Mouse (Mus musculus) MEL (cell line): ENCODE measurements around the gene Xylt2. TPM values are rescaled to one million over a fixed set of nuclear protein-coding genes. Genes with fewer than 3 reads are reported as not detected.

Experiments used
- DNase-seq: peaks from one replicate; pipeline ENCODE4 v3.0.0; 2011; ENCODE audit warnings: low read depth, low spot score
- H3K27ac ChIP-seq: 2 replicates; pipeline ENCODE4 v1.5.1; 2012; ENCODE audit warnings: low read depth, mild to moderate bottlenecking, control low read depth, low read length, moderate library complexity; ENCODE audit not compliant: control insufficient read depth
- H3K27me3 ChIP-seq, 2 experiments: fragments of 150-350 bp in 1 of 2; sonication (generic) in 1 of 2; 2 replicates each; pipeline ENCODE4 v1.6.1; 2012; ENCODE audit warnings: low read length in 2 of 2, mild to moderate bottlenecking in 2 of 2, improper control_type of control experiment in 1 of 2, moderate library complexity in 1 of 2; ENCODE audit not compliant: insufficient read depth in 2 of 2, control insufficient read depth in 1 of 2
- H3K36me3 ChIP-seq, 2 experiments: 2 replicates each; pipeline ENCODE4 v1.6.1; 2012 to 2014; ENCODE audit warnings: low read length in 2 of 2, improper control_type of control experiment in 1 of 2, inconsistent platforms in 1 of 2, mild to moderate bottlenecking in 1 of 2; ENCODE audit not compliant: insufficient read depth in 2 of 2, control insufficient read depth in 1 of 2
- H3K4me1 ChIP-seq, 2 experiments: fragments of 150-350 bp in 1 of 2; sonication (generic) in 1 of 2; 2 replicates each; pipeline ENCODE4 v1.6.1; 2012; ENCODE audit warnings: low read length in 2 of 2, improper control_type of control experiment in 1 of 2, mild to moderate bottlenecking in 1 of 2; ENCODE audit not compliant: insufficient read depth in 2 of 2, control insufficient read depth in 1 of 2
- H3K4me3 ChIP-seq, 2 experiments: fragments of 150-350 bp in 1 of 2; sonication (generic) in 1 of 2; 2 replicates each; pipeline ENCODE4 v1.5.1; 2012; ENCODE audit warnings: low read depth in 2 of 2, low read length in 2 of 2, mild to moderate bottlenecking in 2 of 2, moderate library complexity in 2 of 2, control low read depth in 1 of 2, improper control_type of control experiment in 1 of 2; ENCODE audit not compliant: control insufficient read depth in 1 of 2, insufficient read depth in 1 of 2
- H3K79me2 ChIP-seq: 2 replicates; pipeline ENCODE4 v1.6.1; 2012; ENCODE audit warnings: mild to moderate bottlenecking, low read length, moderate library complexity; ENCODE audit not compliant: control insufficient read depth, poor library complexity, insufficient read depth
- H3K9ac ChIP-seq: 2 replicates; pipeline ENCODE4 v1.6.1; 2012; ENCODE audit warnings: low read depth, mild to moderate bottlenecking, control low read depth, low read length, moderate library complexity; ENCODE audit not compliant: control insufficient read depth, poor library complexity, severe bottlenecking
- H3K9me3 ChIP-seq: fragments of 150-350 bp; sonication (generic); replicated peaks from 2 replicates; pipeline ENCODE4 v1.6.1; 2012; ENCODE audit warnings: mild to moderate bottlenecking, low read length, improper control_type of control experiment, moderate library complexity; ENCODE audit not compliant: insufficient read depth
- BHLHE40 ChIP-seq: IDR thresholded peaks from 2 replicates; pipeline ENCODE4 v1.6.1; 2012; ENCODE audit warnings: low read depth, mild to moderate bottlenecking, inconsistent platforms, low read length, improper control_type of control experiment, borderline replicate concordance
- CHD1 ChIP-seq: IDR thresholded peaks from 2 replicates; pipeline ENCODE4 v1.6.1; 2012; ENCODE audit warnings: low read depth, mild to moderate bottlenecking, inconsistent platforms, low read length, improper control_type of control experiment
- CHD2 ChIP-seq: IDR thresholded peaks from 2 replicates; pipeline ENCODE4 v1.6.1; 2011; ENCODE audit warnings: low read length, improper control_type of control experiment
- CTCF ChIP-seq, 3 experiments: IDR thresholded peaks in 2 of 3; conservative IDR thresholded peaks in 1 of 3; 2 replicates each; pipeline ENCODE4 v1.5.1; 2011 to 2012; ENCODE audit warnings: low read length in 3 of 3, low read depth in 2 of 3, mild to moderate bottlenecking in 2 of 3, improper control_type of control experiment in 1 of 3, inconsistent platforms in 1 of 3, mixed read lengths in 1 of 3, moderate library complexity in 1 of 3; ENCODE audit not compliant: control insufficient read depth in 1 of 3, insufficient read depth in 1 of 3, poor library complexity in 1 of 3, severe bottlenecking in 1 of 3
- E2F4 ChIP-seq: IDR thresholded peaks from 2 replicates; pipeline ENCODE4 v1.6.1; 2011; ENCODE audit warnings: low read depth, low read length, improper control_type of control experiment, borderline replicate concordance
- ELF1 ChIP-seq: IDR thresholded peaks from 2 replicates; pipeline ENCODE4 v1.6.1; 2014; ENCODE audit warnings: low read depth, mild to moderate bottlenecking, inconsistent platforms, low read length, improper control_type of control experiment, moderate library complexity
- EP300 ChIP-seq, 2 experiments: IDR thresholded peaks; 2 replicates each; pipeline ENCODE4 v1.6.1; 2011; ENCODE audit warnings: improper control_type of control experiment in 2 of 2, low read length in 2 of 2, low read depth in 1 of 2, mild to moderate bottlenecking in 1 of 2
- ETS1 ChIP-seq: IDR thresholded peaks from 2 replicates; pipeline ENCODE4 v1.6.1; 2012; ENCODE audit warnings: low read depth, mild to moderate bottlenecking, inconsistent platforms, low read length, improper control_type of control experiment, moderate library complexity
- GABPA ChIP-seq: IDR thresholded peaks from 2 replicates; pipeline ENCODE4 v1.6.1; 2012; ENCODE audit warnings: low read depth, mild to moderate bottlenecking, inconsistent platforms, low read length, improper control_type of control experiment, moderate library complexity
- GATA1 ChIP-seq: IDR thresholded peaks from 2 replicates; pipeline ENCODE4 v1.6.1; 2011; ENCODE audit warnings: low read depth, low read length, improper control_type of control experiment
- JUND ChIP-seq: IDR thresholded peaks from 2 replicates; pipeline ENCODE4 v1.6.1; 2011; ENCODE audit warnings: low read depth, mild to moderate bottlenecking, improper control_type of control experiment, low read length
- KAT2A ChIP-seq: conservative IDR thresholded peaks from 2 replicates; pipeline ENCODE4 v1.6.1; 2012; ENCODE audit warnings: low read depth, low read length, improper control_type of control experiment, inconsistent platforms
- MAZ ChIP-seq: IDR thresholded peaks from 2 replicates; pipeline ENCODE4 v1.6.1; 2012; ENCODE audit warnings: low read depth, mild to moderate bottlenecking, inconsistent platforms, low read length, improper control_type of control experiment
- MEF2A ChIP-seq: IDR thresholded peaks from 2 replicates; pipeline ENCODE4 v1.6.1; 2014; ENCODE audit warnings: low read depth, mild to moderate bottlenecking, inconsistent platforms, low read length, improper control_type of control experiment; ENCODE audit not compliant: poor library complexity, insufficient replicate concordance, severe bottlenecking; ENCODE audit errors: extremely low read depth
- MXI1 ChIP-seq: IDR thresholded peaks from 2 replicates; pipeline ENCODE4 v1.6.1; 2011; ENCODE audit warnings: mild to moderate bottlenecking, low read depth, low read length, improper control_type of control experiment
- MYB ChIP-seq: IDR thresholded peaks from 2 replicates; pipeline ENCODE4 v1.6.1; 2011; ENCODE audit warnings: mild to moderate bottlenecking, low read depth, low read length, improper control_type of control experiment
- MYC ChIP-seq: IDR thresholded peaks from 2 replicates; pipeline ENCODE4 v1.6.1; 2011; ENCODE audit warnings: low read depth, mild to moderate bottlenecking, low read length, improper control_type of control experiment, moderate library complexity
- NELFE ChIP-seq: IDR thresholded peaks from 2 replicates; pipeline ENCODE4 v1.6.1; 2011; ENCODE audit warnings: low read depth, low read length, improper control_type of control experiment
- NRF1 ChIP-seq: IDR thresholded peaks from 2 replicates; pipeline ENCODE4 v1.6.1; 2014; ENCODE audit warnings: low read depth, mild to moderate bottlenecking, inconsistent platforms, low read length, improper control_type of control experiment, moderate library complexity; ENCODE audit not compliant: poor library complexity, insufficient read depth, severe bottlenecking
- POLR2A ChIP-seq, 2 experiments: IDR thresholded peaks; 2 replicates each; pipeline ENCODE4 v1.6.1; 2011 to 2012; ENCODE audit warnings: low read length in 2 of 2, mild to moderate bottlenecking in 2 of 2, control low read depth in 1 of 2, improper control_type of control experiment in 1 of 2, low read depth in 1 of 2, moderate library complexity in 1 of 2; ENCODE audit not compliant: control insufficient read depth in 1 of 2, insufficient read depth in 1 of 2, poor library complexity in 1 of 2
- POLR2AphosphoS2 ChIP-seq: IDR thresholded peaks from 2 replicates; pipeline ENCODE4 v1.6.1; 2011; ENCODE audit warnings: low read length, improper control_type of control experiment
- POLR2AphosphoS5 ChIP-seq: IDR thresholded peaks from 2 replicates; pipeline ENCODE4 v1.6.1; 2012; ENCODE audit warnings: low read depth, borderline replicate concordance, mild to moderate bottlenecking, inconsistent platforms, low read length, moderate library complexity, mixed read lengths
- RAD21 ChIP-seq: IDR thresholded peaks from 2 replicates; pipeline ENCODE4 v1.6.1; 2011; ENCODE audit warnings: mild to moderate bottlenecking, low read depth, low read length, improper control_type of control experiment
- RCOR1 ChIP-seq: IDR thresholded peaks from 2 replicates; pipeline ENCODE4 v1.6.1; 2012; ENCODE audit warnings: low read depth, mild to moderate bottlenecking, inconsistent platforms, low read length, improper control_type of control experiment
- SIN3A ChIP-seq: IDR thresholded peaks from 2 replicates; pipeline ENCODE4 v1.6.1; 2012; ENCODE audit warnings: low read length, improper control_type of control experiment, inconsistent platforms
- SMC3 ChIP-seq: IDR thresholded peaks from 2 replicates; pipeline ENCODE4 v1.6.1; 2011; ENCODE audit warnings: low read depth, low read length, improper control_type of control experiment
- TAL1 ChIP-seq: IDR thresholded peaks from 2 replicates; pipeline ENCODE4 v1.6.1; 2012; ENCODE audit warnings: mild to moderate bottlenecking, inconsistent platforms, low read length, moderate library complexity, mixed read lengths
- TBP ChIP-seq: IDR thresholded peaks from 2 replicates; pipeline ENCODE4 v1.8.0; 2011; ENCODE audit warnings: low read depth, low read length, improper control_type of control experiment
- UBTF ChIP-seq: IDR thresholded peaks from 2 replicates; pipeline ENCODE4 v1.6.1; 2012; ENCODE audit warnings: low read depth, mild to moderate bottlenecking, inconsistent platforms, low read length, improper control_type of control experiment, moderate library complexity, borderline replicate concordance; ENCODE audit not compliant: insufficient read depth
- USF1 ChIP-seq: IDR thresholded peaks from 2 replicates; pipeline ENCODE4 v1.6.1; 2014; ENCODE audit warnings: low read depth, mild to moderate bottlenecking, inconsistent platforms, low read length, improper control_type of control experiment, moderate library complexity
- USF2 ChIP-seq, 2 experiments: IDR thresholded peaks; 2 replicates each; pipeline ENCODE4 v1.6.1; 2011 to 2012; ENCODE audit warnings: improper control_type of control experiment in 2 of 2, low read length in 2 of 2, borderline replicate concordance in 1 of 2, inconsistent platforms in 1 of 2, low read depth in 1 of 2, mild to moderate bottlenecking in 1 of 2; ENCODE audit not compliant: insufficient read depth in 1 of 2
- ZC3H11A ChIP-seq: IDR thresholded peaks from 2 replicates; pipeline ENCODE4 v1.6.1; 2012; ENCODE audit warnings: low read depth, mild to moderate bottlenecking, inconsistent platforms, low read length, improper control_type of control experiment
- ZKSCAN1 ChIP-seq: IDR thresholded peaks from 2 replicates; pipeline ENCODE4 v1.6.1; 2012; ENCODE audit warnings: low read depth, mild to moderate bottlenecking, inconsistent platforms, low read length, improper control_type of control experiment, moderate library complexity
- ZMIZ1 ChIP-seq: IDR thresholded peaks from 2 replicates; pipeline ENCODE4 v1.6.1; 2012; ENCODE audit warnings: low read depth, mild to moderate bottlenecking, inconsistent platforms, low read length, improper control_type of control experiment, moderate library complexity
- polyA plus RNA-seq, 2 experiments: library from polyadenylated mRNA; stranded (reverse) in 1 of 2; unstranded in 1 of 2; fragments of >175 nt in 1 of 2; fragments of >200 nt in 1 of 2; gene quantifications; 2 replicates each; pipeline versions ENCODE4 v1.2.1 to v1.2.4; 2012; ENCODE audit warnings: low replicate concordance in 2 of 2, low read depth in 1 of 2; ENCODE audit not compliant: insufficient read length in 2 of 2, insufficient read depth in 1 of 2, missing spikeins in 1 of 2
- total RNA-seq: library from RNA; depleted of rRNA; stranded (reverse); fragments of 300-350 nt; gene quantifications from 2 replicates; pipeline ENCODE4 v1.2.3, GENCODE M21; 2012; rRNA removed

The Xylt2 gene
- total RNA-seq (8.4 and 10.1 TPM in 2 replicates), polyA plus RNA-seq (10 to 100 TPM in 1 of 2 experiments, not detected in 1; 12.4 TPM)

DNA sequence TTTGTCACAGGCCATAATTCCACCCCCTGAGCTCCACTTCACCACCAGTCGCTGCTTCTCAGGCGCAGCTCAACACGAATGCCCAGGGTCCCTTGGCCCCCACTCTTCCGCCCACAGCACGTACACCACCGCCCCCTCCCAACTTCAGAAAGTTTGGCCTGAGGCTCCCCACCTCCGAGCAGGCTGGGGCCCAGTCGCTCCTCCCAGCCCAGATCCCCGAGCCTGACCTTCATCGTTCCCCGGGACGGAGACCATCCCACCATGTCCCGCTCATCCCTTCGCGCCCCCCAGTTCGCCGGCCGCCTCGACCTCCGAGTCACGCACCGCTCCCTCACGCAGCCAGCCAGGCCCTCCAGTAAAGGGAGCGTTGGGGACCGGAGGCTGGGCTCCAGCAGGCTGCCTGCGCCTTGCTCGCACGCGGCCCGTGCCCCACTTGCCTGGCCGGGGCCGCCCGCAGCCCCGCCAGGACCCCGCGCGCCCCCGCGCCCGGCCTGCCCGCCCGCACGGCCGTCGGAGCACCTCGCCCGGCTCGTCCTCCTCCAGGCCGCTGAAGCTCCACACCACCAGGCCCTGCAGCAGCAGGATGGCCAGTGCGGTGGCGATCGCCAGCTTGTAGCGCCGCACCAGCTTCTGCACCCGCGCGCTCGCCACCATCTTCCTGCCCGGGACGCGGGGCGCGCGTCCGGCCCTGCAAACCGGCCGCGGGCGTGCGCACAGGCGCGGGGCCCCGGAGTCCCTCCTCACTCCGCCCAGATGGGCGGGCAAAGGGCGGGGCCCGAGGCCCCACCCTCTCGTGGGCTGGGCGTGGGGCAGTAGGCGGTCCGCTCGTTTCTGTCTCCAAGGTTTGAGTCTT lies at the start of gene Xylt2:
Gene Xylt2, minus strand, starts transcription at position 762 of the 853 bp plus-strand sequence.
- peaks cover 3% of the 10 kb centered on the region; the same call in 1 of the 2 replicates for H3K79me2 ChIP-seq
- peak within 1 kb of the TSS; percentile 80 to 84 for H3K4me3 ChIP-seq
- peaks cover 0 to 7% of the 10 kb centered on the region in 2 experiments; a peak in 2 of 4 replicates for H3K4me1 ChIP-seq
- H3K27ac ChIP-seq = no peak within 1 kb of the TSS
- peak; percentile 93 for DNase-seq
- H3K9me3 ChIP-seq = no peaks in the 10 kb centered on the region
- no peaks in the 10 kb centered on the region; a peak in 1 of 4 replicates for H3K36me3 ChIP-seq
- H3K9ac ChIP-seq = peak within 1 kb of the TSS; percentile 87
- peaks cover 0 to 5% of the 10 kb centered on the region in 2 experiments; a peak in 3 of 4 replicates for H3K27me3 ChIP-seq
- TF ChIP-seq BHLHE40 = no peak
- TF ChIP-seq MXI1 = peak; percentile 67
- TF ChIP-seq RCOR1 = no peak
- TF ChIP-seq ELF1 = 0 out of 2 replicates have a peak, but pooled peaks have one; percentile 31
- TF ChIP-seq CHD2 = no peak
- no peak for TF ChIP-seq USF1
- TF ChIP-seq MEF2A = no peak
- TF ChIP-seq CTCF (IDR thresholded peaks at IDR 0.05 in 2 of 3, conservative IDR thresholded peaks at IDR 0.05 in 1 of 3; ENCODE audit: control insufficient read depth in 1 of 3, insufficient read depth in 1 of 3, low read depth in 2 of 3, low read length in 3 of 3, poor library complexity in 1 of 3, severe bottlenecking in 1 of 3) = no peak
- TF ChIP-seq TBP = no peak
- no peak for TF ChIP-seq ETS1
- TF ChIP-seq TAL1 = no peak
- no peak for TF ChIP-seq USF2 (IDR thresholded peaks at IDR 0.05; ENCODE audit: borderline replicate concordance in 1 of 2, insufficient read depth in 1 of 2, low read depth in 1 of 2, low read length in 2 of 2)
- TF ChIP-seq POLR2A (IDR thresholded peaks at IDR 0.05; ENCODE audit: control insufficient read depth in 1 of 2, insufficient read depth in 1 of 2, low read depth in 1 of 2, low read length in 2 of 2, poor library complexity in 1 of 2) = peak; percentile 84 to 89; a peak in 3 of 4 replicates
- TF ChIP-seq NRF1 = peak; percentile 69
- 0 out of 2 replicates have a peak, but pooled peaks have one; percentile 15 for TF ChIP-seq CHD1
- no peak for TF ChIP-seq UBTF
- no peak for TF ChIP-seq SMC3
- 0 out of 2 replicates have a peak, but pooled peaks have one; percentile 45 for TF ChIP-seq ZMIZ1
- TF ChIP-seq POLR2AphosphoS2 = peak; percentile 66; the same call in 1 of the 2 replicates
- TF ChIP-seq MYC = no peak
- no peak for TF ChIP-seq ZKSCAN1
- TF ChIP-seq GABPA = no peak
- no peak for TF ChIP-seq POLR2AphosphoS5
- TF ChIP-seq SIN3A = 0 out of 2 replicates have a peak, but pooled peaks have one; percentile 13
- no peak for TF ChIP-seq JUND
- TF ChIP-seq E2F4 = no peak
- TF ChIP-seq GATA1 = no peak
- no peak for TF ChIP-seq MAZ
- TF ChIP-seq KAT2A = no peak
- no peak for TF ChIP-seq EP300 (IDR thresholded peaks at IDR 0.05; ENCODE audit: low read depth in 1 of 2, low read length in 2 of 2)
- TF ChIP-seq ZC3H11A = no peak
- TF ChIP-seq MYB = no peak
- TF ChIP-seq NELFE = peak; percentile 85
- no peak for TF ChIP-seq RAD21
